Mouse (Mus musculus): Measurements from ENCODE around the gene Ttf2.

DNA sequence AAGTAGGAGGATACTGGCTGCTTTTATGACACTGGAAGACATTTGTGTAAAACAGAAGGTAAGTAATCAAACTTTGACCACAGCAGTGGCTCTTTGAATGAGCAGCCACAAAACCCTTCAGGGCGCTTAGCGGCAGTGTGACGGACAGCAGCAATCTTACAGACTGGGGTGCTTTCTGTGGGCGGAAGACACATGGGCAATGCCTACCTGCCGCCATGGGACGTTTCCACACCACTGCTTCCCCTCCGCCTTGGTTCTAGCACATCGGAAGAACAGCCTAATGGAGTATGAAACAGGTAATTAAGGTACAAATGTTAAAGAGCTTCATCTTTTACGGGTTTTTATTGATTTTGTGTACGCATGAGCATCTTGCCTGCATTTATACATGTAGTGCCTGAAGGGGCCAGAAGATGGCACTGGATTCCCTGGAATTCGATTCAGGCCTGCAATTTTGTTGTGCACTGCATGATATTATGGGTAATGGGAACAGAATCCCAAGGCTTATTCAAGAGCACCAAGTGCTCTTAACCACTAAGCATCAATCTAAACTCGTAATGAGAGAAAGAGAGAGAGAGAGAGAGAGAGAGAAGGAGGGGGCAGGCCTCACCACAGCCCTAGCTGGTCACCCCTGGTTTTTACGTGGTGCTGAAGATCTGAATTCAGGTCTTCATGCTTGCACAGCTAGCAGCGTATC is 5.5 kb downstream of the Ttf2 start:
- no peak for TF ChIP-seq POLR2A (IDR thresholded peaks at IDR 0.05; ENCODE audit: low read depth, low read length)
- TF ChIP-seq CTCF (IDR thresholded peaks at IDR 0.05; ENCODE audit: extremely low read depth, insufficient read length, insufficient replicate concordance, low read depth, low read length): no peak

All from small intestine, adult 2 months (tissue).